Mouse (Mus musculus): ENCODE results near the gene Cphx1. TPM values are rescaled to one million over a fixed set of nuclear protein-coding genes. Genes with fewer than 3 reads are reported as not detected.
"Not testable (repeated sequence)": the region's sequence is repeated elsewhere in the genome, so short reads cannot be mapped to it uniquely, and the experiment has no call there.

Gene Cphx1
- total RNA-seq (2022) = not detected

GRCm38 (mm10) chr14:25938004-25938403, at the start of gene Cphx1:
Cphx1 (plus strand) TSS chr14:25938304.
- DNase-seq = not testable (repeated sequence)

GRCm38 (mm10) chr14:25894566-25894965, 43.5 kb upstream of the Cphx1 start:
- DNase-seq = not testable (repeated sequence)

- DNase-seq = not testable (repeated sequence)
Measured at GRCm38 (mm10) chr14:25895686-25896085, 42.4 kb upstream of the Cphx1 start.

GRCm38 (mm10) chr14:25903000-25903399, 35.1 kb upstream of the Cphx1 start, which contains the start of gene Plac9a:
Plac9a (minus strand) TSS chr14:25903100.
- not testable (repeated sequence) for DNase-seq

GRCm38 (mm10) chr14:25905243-25905642, 32.9 kb upstream of the Cphx1 start:
- not testable (repeated sequence) for DNase-seq

GRCm38 (mm10) chr14:25907272-25907671, 30.8 kb upstream of the Cphx1 start:
- not testable (repeated sequence) for DNase-seq

- DNase-seq = not testable (repeated sequence)
Measured at GRCm38 (mm10) chr14:25908976-25909375, 29.1 kb upstream of the Cphx1 start.

GRCm38 (mm10) chr14:25918427-25919170, 19.5 kb upstream of the Cphx1 start:
- not testable (repeated sequence) for DNase-seq

- not testable (repeated sequence) for DNase-seq
Measured at GRCm38 (mm10) chr14:25926814-25927561, 11.1 kb upstream of the Cphx1 start.

- not testable (repeated sequence) for DNase-seq
Measured at GRCm38 (mm10) chr14:25927562-25927881, 10.6 kb upstream of the Cphx1 start, which contains the start of gene Tmem254a. Tmem254a (minus strand) TSS chr14:25927672.

- DNase-seq = not testable (repeated sequence)
Measured at GRCm38 (mm10) chr14:25936867-25937630, 1.1 kb upstream of the Cphx1 start.

GRCm38 (mm10) chr14:25957861-25958260, 19.8 kb downstream of the Cphx1 start:
- DNase-seq = not testable (repeated sequence)

- not testable (repeated sequence) for DNase-seq
Measured at GRCm38 (mm10) chr14:25978371-25979241, 40.5 kb downstream of the Cphx1 start, which contains the start of gene Duxbl1. Duxbl1 (plus strand) TSS chr14:25978577.

GRCm38 (mm10) chr14:25979242-25979941, 41.3 kb downstream of the Cphx1 start:
- not testable (repeated sequence) for DNase-seq

- not testable (repeated sequence) for DNase-seq
Measured at GRCm38 (mm10) chr14:25981880-25982279, 43.8 kb downstream of the Cphx1 start.

Other genes with a start within 250 kb of the Cphx1 start
- gene Ppif, start 244.2 kb upstream of the Cphx1 start, total RNA-seq (2022) = 10 to 100 TPM; 17.3 to 23.5 (median 19.4) TPM
- gene Zcchc24, start 169.3 kb upstream of the Cphx1 start, total RNA-seq (2022) = 10 to 100 TPM; 17.8 to 25.0 (median 21.1) TPM
- 10 to 100 TPM; 61.8 to 90.0 (median 71.0) TPM for gene Anxa11, start 96.1 kb upstream of the Cphx1 start, total RNA-seq (2022)
- gene Plac9a, start 35.2 kb upstream of the Cphx1 start, total RNA-seq (2022) = 1 to 10 TPM; 1.3 to 2.8 (median 1.9) TPM
- 1 to 10 TPM; 1.5 to 3.1 (median 1.8) TPM for gene Tmem254a, start 10.6 kb upstream of the Cphx1 start, total RNA-seq (2022)
- under 1 TPM in 1 of 4 experiments, not detected in 3; 0.62 TPM for gene Duxbl1, start 40.3 kb downstream of the Cphx1 start, total RNA-seq (2022)
- gene Gm9780, start 104.4 kb downstream of the Cphx1 start, total RNA-seq (2022) = 10 to 100 TPM in 3 of 4 experiments, 1 to 10 TPM in 1; 7.3 to 20.4 (median 17.7) TPM
- gene Tmem254c, start 129.1 kb downstream of the Cphx1 start, total RNA-seq (2022) = 10 to 100 TPM in 3 of 4 experiments, 1 to 10 TPM in 1; 8.7 to 18.2 (median 12.9) TPM
- not detected for gene Cphx2, start 143.2 kb downstream of the Cphx1 start, total RNA-seq (2022)
- gene Cphx3, start 144.0 kb downstream of the Cphx1 start, total RNA-seq (2022) = not detected
- under 1 TPM in 3 of 4 experiments, not detected in 1; 0.26 to 0.86 (median 0.70) TPM for gene Duxbl2, start 180.0 kb downstream of the Cphx1 start, total RNA-seq (2022)
- 10 to 100 TPM; 37.8 to 52.7 (median 49.5) TPM for gene Plac9b, start 244.2 kb downstream of the Cphx1 start, total RNA-seq (2022)